Mouse (Mus musculus) heart, embryonic 11.5 days (tissue): ENCODE data around the gene Nipal3. TPM values are rescaled to one million over a fixed set of nuclear protein-coding genes. Genes with fewer than 3 reads are reported as not detected.

ENCODE experiments used
- ATAC-seq: fragments of 200-750 bp; cut with Nextera tagmentation; replicated peaks from 2 replicates; pipeline ENCODE4 v1.8.0; 2017; ENCODE audit warnings: moderate library complexity; ENCODE audit not compliant: insufficient number of reproducible peaks, low FRiP score, low TSS enrichment
- H3K27ac ChIP-seq: fragments of 300-500 bp; sonication (generic); 2 replicates; pipeline ENCODE4 v1.5.1; 2014; ENCODE audit warnings: mild to moderate bottlenecking, low read depth, low read length
- H3K27me3 ChIP-seq: fragments of 300-500 bp; sonication (generic); 2 replicates; pipeline ENCODE4 v1.6.1; 2014; ENCODE audit warnings: mild to moderate bottlenecking, low read length, mixed read lengths; ENCODE audit not compliant: control insufficient read depth, insufficient read depth
- H3K36me3 ChIP-seq: fragments of 300-500 bp; sonication (generic); 2 replicates; pipeline ENCODE4 v1.6.1; 2014; ENCODE audit warnings: mild to moderate bottlenecking, low read length, moderate library complexity, mixed read lengths; ENCODE audit not compliant: control insufficient read depth, insufficient read depth
- H3K4me1 ChIP-seq: fragments of 300-500 bp; sonication (generic); 2 replicates; pipeline ENCODE4 v1.6.1; 2014; ENCODE audit warnings: low read length; ENCODE audit not compliant: control insufficient read depth, insufficient read depth
- H3K4me2 ChIP-seq: fragments of 300-500 bp; sonication (generic); 2 replicates; pipeline ENCODE4 v1.6.1; 2014; ENCODE audit warnings: mild to moderate bottlenecking, moderate library complexity
- H3K4me3 ChIP-seq: fragments of 300-500 bp; sonication (generic); 2 replicates; pipeline ENCODE4 v1.5.1; 2014; ENCODE audit warnings: low read depth, low read length
- H3K9ac ChIP-seq: fragments of 300-500 bp; sonication (generic); 2 replicates; pipeline ENCODE4 v1.6.1; 2014; ENCODE audit warnings: mild to moderate bottlenecking, low read depth, low read length, moderate library complexity
- H3K9me3 ChIP-seq: fragments of 300-500 bp; sonication (generic); replicated peaks from 2 replicates; pipeline ENCODE4 v1.6.1; 2016; ENCODE audit warnings: low read length; ENCODE audit not compliant: control insufficient read depth
- WGBS: fragments of 180-500 bp; shearing (Covaris S2); extraction: QIAGEN DNeasy Blood & Tissue Kit; methylation state at CpG from one replicate; pipeline ENCODE4 v1.1.7; 2014; ENCODE audit not compliant: insufficient replicate concordance; 5-methylcytosine and 5-hydroxymethylcytosine counted together
- polyA plus RNA-seq: library from polyadenylated mRNA; unstranded; fragments of >200 nt; fragmentation: Nextera tagmentation; extraction: Ambion mirVana; gene quantifications from 2 replicates; pipeline ENCODE4 v1.2.1, GENCODE M21; 2014

Gene Nipal3
- polyA plus RNA-seq, 1 experiment from 2014 or later = 6.4 TPM

DNA sequence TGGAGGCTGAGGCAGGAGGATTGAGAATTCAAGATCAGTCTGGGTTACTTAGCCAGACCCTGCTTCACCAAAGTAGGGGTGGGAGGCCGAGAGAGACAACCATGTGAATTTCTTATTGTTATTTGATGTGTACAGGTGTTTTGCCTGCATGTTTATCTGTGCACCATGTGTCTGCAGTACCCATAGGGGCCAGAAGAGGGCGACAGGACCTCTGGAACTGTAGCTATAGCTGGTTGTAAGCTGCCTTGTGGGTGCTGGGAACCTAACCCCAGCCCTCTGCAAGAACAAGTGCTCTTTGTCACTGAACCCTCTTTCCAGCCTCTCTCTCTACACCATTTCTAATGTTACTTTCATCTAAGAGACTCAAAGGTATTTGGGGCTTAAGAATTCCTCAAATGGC lies 35.4 kb upstream of the Nipal3 start:
- no peaks in the 10 kb centered on the region for H3K36me3 ChIP-seq
- H3K27ac ChIP-seq = no peak overlapping the region
- WGBS = 62% methylated on average over 2 of the region's 2 CpGs
- H3K4me3 ChIP-seq = no peak overlapping the region
- H3K9me3 ChIP-seq = peaks cover 6% of the 10 kb centered on the region
- no peak overlapping the region for H3K4me2 ChIP-seq
- 0 out of 2 replicates have a peak, but pooled peaks cover 4% of the 10 kb centered on the region for H3K27me3 ChIP-seq
- no peak overlapping the region for H3K9ac ChIP-seq
- ATAC-seq = no peak
- H3K4me1 ChIP-seq = peaks cover 6% of the 10 kb centered on the region; the same call in 1 of the 2 replicates

GRCm38 (mm10) chr4:135526039-135526710 lies 31.3 kb upstream of the Nipal3 start:
- WGBS = 35% methylated on average over 14 of the region's 14 CpGs
- Histone ChIP-seq H3K9me3 (peaks cover 6% of the 10 kb centered on the region), H3K4me3 (no peak overlapping the region), H3K27me3 (peaks cover 7% of the 10 kb centered on the region; the same call in 1 of the 2 replicates), H3K9ac (no peak overlapping the region), H3K27ac (no peak overlapping the region), H3K4me1 (peaks cover 6% of the 10 kb centered on the region; the same call in 1 of the 2 replicates), H3K4me2 (no peak overlapping the region; the same call in 1 of the 2 replicates), H3K36me3 (no peaks in the 10 kb centered on the region)
- ATAC-seq = no peak

DNA sequence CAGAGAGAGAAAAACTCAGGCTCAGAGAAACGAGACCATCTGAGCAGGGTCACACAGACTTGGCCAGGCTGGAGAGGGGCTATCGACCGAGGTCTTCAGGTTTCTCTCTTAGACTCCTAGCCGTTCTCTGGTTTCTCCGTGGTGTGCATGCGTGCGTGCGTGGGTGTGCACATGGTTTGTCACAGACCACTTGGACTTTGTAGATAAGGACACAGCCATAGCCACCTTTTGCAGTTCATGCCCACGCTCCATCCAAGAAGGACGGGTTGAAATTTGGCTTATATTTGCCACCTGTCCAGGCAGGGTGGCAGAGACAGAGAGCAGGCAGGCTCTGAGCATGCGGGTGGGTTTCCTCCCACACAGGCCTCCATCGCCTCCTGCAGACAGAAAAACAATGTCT lies 30.2 kb upstream of the Nipal3 start:
- WGBS = 67% methylated on average over 12 of the region's 12 CpGs
- H3K4me3 ChIP-seq = no peak overlapping the region
- H3K9me3 ChIP-seq = peaks cover under 1% of the 10 kb centered on the region; the same call in 1 of the 2 replicates
- no peak overlapping the region for H3K27ac ChIP-seq
- peaks cover 7% of the 10 kb centered on the region; the same call in 1 of the 2 replicates for H3K27me3 ChIP-seq
- peaks cover 6% of the 10 kb centered on the region; the same call in 1 of the 2 replicates for H3K4me1 ChIP-seq
- H3K4me2 ChIP-seq = no peak overlapping the region
- H3K9ac ChIP-seq = peak overlapping the region; percentile 18; the same call in 1 of the 2 replicates
- no peaks in the 10 kb centered on the region for H3K36me3 ChIP-seq
- no peak for ATAC-seq

- no peak overlapping the region for H3K27ac ChIP-seq
- H3K9ac ChIP-seq = no peak overlapping the region
- peaks cover 7% of the 10 kb centered on the region; the same call in 1 of the 2 replicates for H3K27me3 ChIP-seq
- H3K9me3 ChIP-seq = no peaks in the 10 kb centered on the region
- H3K36me3 ChIP-seq = no peaks in the 10 kb centered on the region
- H3K4me3 ChIP-seq = no peak overlapping the region
- no peak for ATAC-seq
- no peak overlapping the region for H3K4me2 ChIP-seq
- peaks cover 6% of the 10 kb centered on the region; the same call in 1 of the 2 replicates for H3K4me1 ChIP-seq
- WGBS = 21% methylated on average over 4 of the region's 7 CpGs
Measured at GRCm38 (mm10) chr4:135523939-135524338, 29.1 kb upstream of the Nipal3 start.

GRCm38 (mm10) chr4:135520421-135520820 lies 25.6 kb upstream of the Nipal3 start:
- no peak overlapping the region for H3K27ac ChIP-seq
- no peak overlapping the region for H3K4me2 ChIP-seq
- H3K4me3 ChIP-seq = no peak overlapping the region
- ATAC-seq = no peak
- H3K4me1 ChIP-seq = no peaks in the 10 kb centered on the region
- WGBS = 72% methylated on average over 9 of the region's 9 CpGs
- H3K36me3 ChIP-seq = no peaks in the 10 kb centered on the region
- H3K9ac ChIP-seq = no peak overlapping the region
- no peaks in the 10 kb centered on the region; the same call in 1 of the 2 replicates for H3K9me3 ChIP-seq
- H3K27me3 ChIP-seq = peaks cover 4% of the 10 kb centered on the region; the same call in 1 of the 2 replicates

DNA sequence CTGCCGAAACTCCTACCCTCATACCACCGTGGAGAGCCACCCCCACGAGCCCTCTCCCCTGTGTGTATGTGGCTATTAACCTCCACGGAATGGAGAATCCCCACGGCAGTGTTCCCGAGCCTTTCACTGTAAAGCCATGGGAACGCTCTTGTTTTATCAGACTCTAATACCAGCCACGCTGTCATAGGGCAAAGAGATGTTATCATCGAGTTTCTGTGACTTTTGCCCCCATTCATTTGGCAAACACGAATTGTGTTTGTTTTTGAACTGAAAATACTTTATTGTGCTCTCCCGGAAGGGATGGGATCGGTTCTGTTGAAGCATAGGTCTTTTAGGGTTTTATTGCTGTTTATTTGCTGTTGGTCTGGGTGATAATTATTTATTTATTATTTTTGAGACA lies 23.3 kb upstream of the Nipal3 start:
- WGBS = 75% methylated on average over 12 of the region's 12 CpGs
- Histone ChIP-seq H3K36me3 (no peaks in the 10 kb centered on the region), H3K27me3 (peaks cover 3% of the 10 kb centered on the region; the same call in 1 of the 2 replicates), H3K27ac (no peak overlapping the region), H3K4me3 (no peak overlapping the region), H3K4me1 (no peaks in the 10 kb centered on the region), H3K4me2 (no peak overlapping the region), H3K9me3 (no peaks in the 10 kb centered on the region; the same call in 1 of the 2 replicates), H3K9ac (no peak overlapping the region)
- no peak for ATAC-seq

DNA sequence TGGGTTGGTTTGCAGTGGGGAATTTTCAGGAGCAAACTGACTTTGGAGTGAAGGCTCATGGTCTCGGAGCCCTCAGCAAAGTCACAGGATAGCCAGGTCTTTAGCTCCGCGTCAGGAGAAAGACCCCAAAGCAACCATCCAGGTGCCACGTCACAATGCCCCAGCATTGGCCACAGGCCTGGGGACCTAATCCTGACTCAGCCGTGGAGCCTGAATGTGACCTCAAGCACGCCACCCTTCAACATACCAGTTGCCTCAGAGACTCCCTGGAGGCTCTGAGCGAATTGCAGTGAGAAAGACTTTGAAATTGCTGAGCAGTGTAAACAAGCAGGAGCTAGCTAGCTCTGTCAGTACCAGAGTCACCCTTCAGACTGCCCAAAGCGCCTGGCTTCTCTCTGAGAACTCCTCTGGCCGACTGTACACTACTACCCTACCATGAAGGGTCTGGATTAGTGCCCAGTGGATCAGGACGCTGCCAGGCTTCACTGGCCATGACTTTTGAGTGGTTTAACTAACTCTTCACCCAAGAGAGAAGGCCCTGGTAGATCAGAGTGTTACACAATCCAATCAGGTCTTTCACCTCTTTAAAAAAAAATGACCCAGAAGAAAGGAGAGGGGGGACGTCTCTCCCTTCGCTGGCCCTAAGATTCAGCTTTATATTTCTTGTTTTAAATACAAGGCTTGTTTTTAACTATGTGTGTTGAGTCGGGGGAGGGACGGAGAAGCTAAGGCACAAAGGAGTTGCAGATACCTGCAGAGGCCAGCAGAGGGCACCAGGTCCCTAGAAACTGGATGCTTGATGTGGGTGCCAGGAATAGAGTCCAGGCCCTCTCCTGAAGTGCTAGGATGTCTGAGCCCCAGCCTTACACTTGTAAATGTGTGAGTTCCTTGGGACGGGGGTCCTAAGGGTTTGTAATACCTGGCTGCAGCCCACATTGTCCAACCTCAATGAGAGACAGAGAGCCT lies 21.8 kb upstream of the Nipal3 start:
- H3K4me1 ChIP-seq = no peaks in the 10 kb centered on the region
- H3K27me3 ChIP-seq = no peaks in the 10 kb centered on the region
- H3K27ac ChIP-seq = no peak overlapping the region
- H3K4me2 ChIP-seq = no peak overlapping the region
- H3K9ac ChIP-seq = no peak overlapping the region
- no peak overlapping the region for H3K4me3 ChIP-seq
- no peaks in the 10 kb centered on the region for H3K36me3 ChIP-seq
- no peaks in the 10 kb centered on the region; the same call in 1 of the 2 replicates for H3K9me3 ChIP-seq
- no peak for ATAC-seq
- 53% methylated on average over 15 of the region's 15 CpGs for WGBS

DNA sequence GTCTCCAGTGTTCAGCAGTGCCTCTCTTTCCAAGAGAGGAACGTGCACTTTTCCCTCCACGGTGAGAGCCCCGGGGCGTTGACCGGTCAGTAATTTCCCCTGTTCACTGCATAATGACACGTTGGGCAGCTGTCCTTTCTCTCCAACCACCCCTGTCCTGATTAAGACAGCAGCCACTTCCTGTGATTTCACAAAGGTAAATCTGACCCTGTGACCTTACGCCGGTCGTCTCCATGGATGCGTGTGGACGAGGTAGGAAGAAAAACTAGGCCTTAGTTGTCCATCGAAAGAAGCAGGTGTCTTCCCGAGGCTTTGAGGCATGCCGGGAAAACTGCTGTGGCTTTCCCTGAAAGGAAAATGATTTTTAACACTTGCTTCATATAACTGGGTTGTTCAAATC lies 20.1 kb upstream of the Nipal3 start:
- no peak overlapping the region for H3K4me2 ChIP-seq
- H3K4me1 ChIP-seq = no peaks in the 10 kb centered on the region
- H3K36me3 ChIP-seq = no peaks in the 10 kb centered on the region
- H3K9me3 ChIP-seq = no peaks in the 10 kb centered on the region; the same call in 1 of the 2 replicates
- 63% methylated on average over 14 of the region's 14 CpGs for WGBS
- H3K9ac ChIP-seq = no peak overlapping the region
- H3K27ac ChIP-seq = no peak overlapping the region
- no peak for ATAC-seq
- no peak overlapping the region for H3K4me3 ChIP-seq
- H3K27me3 ChIP-seq = no peaks in the 10 kb centered on the region
